Mouse (Mus musculus) lung, embryonic 16.5 days (tissue): ENCODE results near the gene Cyb5d1. TPM values are rescaled to one million over a fixed set of nuclear protein-coding genes. Genes with fewer than 3 reads are reported as not detected.

Source experiments
- ATAC-seq: fragments of 200-750 bp; cut with Nextera tagmentation; 2 replicates; pipeline ENCODE4 v1.8.0; 2017; ENCODE audit warnings: low read depth, mild to moderate bottlenecking, moderate library complexity
- H3K27ac ChIP-seq: fragments of 300-500 bp; sonication (generic); 2 replicates; pipeline ENCODE4 v1.5.1; 2014; ENCODE audit warnings: mild to moderate bottlenecking, control low read depth, low read length
- H3K27me3 ChIP-seq: fragments of 300-500 bp; sonication (generic); 2 replicates; pipeline ENCODE4 v1.6.1; 2014; ENCODE audit warnings: low read depth, low read length, mixed read lengths; ENCODE audit not compliant: control insufficient read depth, insufficient read depth
- H3K36me3 ChIP-seq: fragments of 300-500 bp; sonication (generic); 2 replicates; pipeline ENCODE4 v1.6.1; 2014; ENCODE audit warnings: low read length; ENCODE audit not compliant: control insufficient read depth, insufficient read depth
- H3K4me1 ChIP-seq: fragments of 300-500 bp; sonication (generic); replicated peaks from 2 replicates; pipeline ENCODE4 v1.6.1; 2014; ENCODE audit warnings: low read length, mixed read lengths; ENCODE audit not compliant: control insufficient read depth, insufficient read depth
- H3K4me2 ChIP-seq: fragments of 300-500 bp; sonication (generic); 2 replicates; pipeline ENCODE4 v1.6.1; 2014; ENCODE audit warnings: low read depth, low read length, control low read depth
- H3K4me3 ChIP-seq: fragments of 300-500 bp; sonication (generic); 2 replicates; pipeline ENCODE4 v1.5.1; 2014; ENCODE audit warnings: mild to moderate bottlenecking, low read length, control low read depth
- H3K9ac ChIP-seq: fragments of 300-500 bp; sonication (generic); 2 replicates; pipeline ENCODE4 v1.6.1; 2014; ENCODE audit warnings: low read length, control low read depth
- H3K9me3 ChIP-seq: fragments of 300-500 bp; sonication (generic); 2 replicates; pipeline ENCODE4 v1.6.1; 2016; ENCODE audit warnings: low read length; ENCODE audit not compliant: control insufficient read depth
- WGBS: fragments of 180-500 bp; shearing (Covaris S2); extraction: QIAGEN DNeasy Blood & Tissue Kit; methylation state at CpG from one replicate; pipeline ENCODE4 v1.1.7; 2014; 5-methylcytosine and 5-hydroxymethylcytosine counted together
- polyA plus RNA-seq: library from polyadenylated mRNA; unstranded; fragments of >200 nt; fragmentation: Nextera tagmentation; extraction: Ambion mirVana; gene quantifications from 2 replicates; pipeline ENCODE4 v1.2.1, GENCODE M21; 2015

Gene Cyb5d1
- polyA plus RNA-seq, 1 experiment from 2014 or later, result 32.6 TPM

GRCm38 (mm10) chr11:69412548-69412947 lies 17.1 kb upstream of the Cyb5d1 start:
- peaks cover 8% of the 10 kb centered on the region for H3K36me3 ChIP-seq
- 0 out of 2 replicates have a peak overlapping the region, but pooled peaks have one; percentile 14 for H3K4me2 ChIP-seq
- 64% methylated on average over 7 of the region's 7 CpGs for WGBS
- H3K4me1 ChIP-seq, result peaks cover 53% of the 10 kb centered on the region
- no peaks in the 10 kb centered on the region for H3K27me3 ChIP-seq
- H3K27ac ChIP-seq, result no peak overlapping the region
- H3K9me3 ChIP-seq, result no peaks in the 10 kb centered on the region
- H3K9ac ChIP-seq, result 0 out of 2 replicates have a peak overlapping the region, but pooled peaks have one; percentile 33
- H3K4me3 ChIP-seq, result no peak overlapping the region
- no peak for ATAC-seq

- ATAC-seq, result peak; percentile 6
- H3K4me1 ChIP-seq, result peaks cover 46% of the 10 kb centered on the region
- H3K36me3 ChIP-seq, result peaks cover 17% of the 10 kb centered on the region
- peak overlapping the region; percentile 91 for H3K4me2 ChIP-seq
- H3K9ac ChIP-seq, result peak overlapping the region; percentile 93
- no peaks in the 10 kb centered on the region for H3K9me3 ChIP-seq
- no peaks in the 10 kb centered on the region for H3K27me3 ChIP-seq
- 2% methylated on average over 39 of the region's 39 CpGs for WGBS
- H3K4me3 ChIP-seq, result peak overlapping the region; percentile 77
- peak overlapping the region; percentile 96 for H3K27ac ChIP-seq
Measured at GRCm38 (mm10) chr11:69411538-69412203, 16.2 kb upstream of the Cyb5d1 start.

GRCm38 (mm10) chr11:69411073-69411535 lies 15.7 kb upstream of the Cyb5d1 start:
- H3K9ac ChIP-seq, result peak overlapping the region; percentile 93
- peaks cover 44% of the 10 kb centered on the region for H3K4me1 ChIP-seq
- ATAC-seq, result peak; percentile 56
- peak overlapping the region; percentile 91 for H3K4me2 ChIP-seq
- no peaks in the 10 kb centered on the region for H3K9me3 ChIP-seq
- H3K36me3 ChIP-seq, result peaks cover 22% of the 10 kb centered on the region
- no peaks in the 10 kb centered on the region for H3K27me3 ChIP-seq
- H3K4me3 ChIP-seq, result peak overlapping the region; percentile 77
- H3K27ac ChIP-seq, result peak overlapping the region; percentile 96
- WGBS, result under 1% methylated on average over 26 of the region's 26 CpGs

- Histone ChIP-seq H3K36me3 (peaks cover 28% of the 10 kb centered on the region), H3K9ac (peak overlapping the region; percentile 93), H3K4me1 (peaks cover 44% of the 10 kb centered on the region), H3K9me3 (no peaks in the 10 kb centered on the region), H3K27ac (peak overlapping the region; percentile 96), H3K4me2 (peak overlapping the region; percentile 91), H3K27me3 (no peaks in the 10 kb centered on the region), H3K4me3 (peak overlapping the region; percentile 77)
- peak; percentile 12 for ATAC-seq
- under 1% methylated on average over 41 of the region's 41 CpGs for WGBS
Measured at GRCm38 (mm10) chr11:69410310-69411072, 15.1 kb upstream of the Cyb5d1 start.

- under 1% methylated on average over 18 of the region's 18 CpGs for WGBS
- peak overlapping the region; percentile 77 for H3K4me3 ChIP-seq
- peak overlapping the region; percentile 91 for H3K4me2 ChIP-seq
- ATAC-seq, result no peak
- peak overlapping the region; percentile 96 for H3K27ac ChIP-seq
- peak overlapping the region; percentile 93 for H3K9ac ChIP-seq
- H3K36me3 ChIP-seq, result peaks cover 31% of the 10 kb centered on the region
- H3K9me3 ChIP-seq, result no peaks in the 10 kb centered on the region
- peaks cover 41% of the 10 kb centered on the region for H3K4me1 ChIP-seq
- H3K27me3 ChIP-seq, result no peaks in the 10 kb centered on the region
Measured at GRCm38 (mm10) chr11:69410045-69410309, 14.5 kb upstream of the Cyb5d1 start.

- H3K27me3 ChIP-seq, result no peaks in the 10 kb centered on the region
- peak overlapping the region; percentile 93 for H3K9ac ChIP-seq
- H3K9me3 ChIP-seq, result no peaks in the 10 kb centered on the region
- peak overlapping the region; percentile 91 for H3K4me2 ChIP-seq
- under 1% methylated on average over 36 of the region's 46 CpGs for WGBS
- peaks cover 34% of the 10 kb centered on the region for H3K36me3 ChIP-seq
- peaks cover 37% of the 10 kb centered on the region for H3K4me1 ChIP-seq
- peak overlapping the region; percentile 77 for H3K4me3 ChIP-seq
- peak; percentile 60 for ATAC-seq
- peak overlapping the region; percentile 96 for H3K27ac ChIP-seq
Measured at GRCm38 (mm10) chr11:69409378-69410044, 14.1 kb upstream of the Cyb5d1 start.

GRCm38 (mm10) chr11:69408541-69409377 lies 13.3 kb upstream of the Cyb5d1 start:
- peak overlapping the region; percentile 77 for H3K4me3 ChIP-seq
- H3K27me3 ChIP-seq, result no peaks in the 10 kb centered on the region
- H3K36me3 ChIP-seq, result peaks cover 41% of the 10 kb centered on the region
- H3K9ac ChIP-seq, result peak overlapping the region; percentile 93
- ATAC-seq, result peak; percentile 68
- H3K27ac ChIP-seq, result peak overlapping the region; percentile 96
- H3K4me2 ChIP-seq, result peak overlapping the region; percentile 91
- peaks cover 29% of the 10 kb centered on the region for H3K4me1 ChIP-seq
- no peaks in the 10 kb centered on the region for H3K9me3 ChIP-seq
- 1% methylated on average over 33 of the region's 33 CpGs for WGBS

- H3K9ac ChIP-seq, result peak overlapping the region; percentile 56; the same call in 1 of the 2 replicates
- peaks cover 44% of the 10 kb centered on the region for H3K36me3 ChIP-seq
- no peak overlapping the region for H3K4me3 ChIP-seq
- no peaks in the 10 kb centered on the region for H3K9me3 ChIP-seq
- H3K27ac ChIP-seq, result 0 out of 2 replicates have a peak overlapping the region, but pooled peaks have one; percentile 2
- H3K4me1 ChIP-seq, result peaks cover 18% of the 10 kb centered on the region
- H3K27me3 ChIP-seq, result no peaks in the 10 kb centered on the region
- WGBS, result 76% methylated on average over 4 of the region's 4 CpGs
- ATAC-seq, result no peak
- H3K4me2 ChIP-seq, result peak overlapping the region; percentile 91; the same call in 1 of the 2 replicates
Measured at GRCm38 (mm10) chr11:69407724-69408004, 12.2 kb upstream of the Cyb5d1 start.
